Mouse (Mus musculus) CH12.LX (cell line): ENCODE data around the gene Gm10320.

Experiments
- CTCF ChIP-seq, 2 experiments: IDR thresholded peaks in 1 of 2; conservative IDR thresholded peaks in 1 of 2; 2 replicates each; pipeline ENCODE4 v1.5.1; 2011 to 2012; ENCODE audit warnings: low read depth in 2 of 2, low read length in 2 of 2, improper control_type of control experiment in 1 of 2, inconsistent platforms in 1 of 2, mild to moderate bottlenecking in 1 of 2, moderate library complexity in 1 of 2
- MAX ChIP-seq: IDR thresholded peaks from 2 replicates; pipeline ENCODE4 v1.6.1; 2011; ENCODE audit warnings: low read length, improper control_type of control experiment
- MAZ ChIP-seq: IDR thresholded peaks from 2 replicates; pipeline ENCODE4 v1.6.1; 2012; ENCODE audit warnings: low read depth, mild to moderate bottlenecking, inconsistent platforms, low read length, improper control_type of control experiment, moderate library complexity
- MYC ChIP-seq: IDR thresholded peaks from 2 replicates; pipeline ENCODE4 v1.6.1; 2011; ENCODE audit warnings: low read depth, mild to moderate bottlenecking, improper control_type of control experiment, low read length
- POLR2A ChIP-seq: IDR thresholded peaks from 2 replicates; pipeline ENCODE4 v1.6.1; 2011; ENCODE audit warnings: low read depth, mild to moderate bottlenecking, improper control_type of control experiment, low read length
- POLR2AphosphoS2 ChIP-seq: IDR thresholded peaks from 2 replicates; pipeline ENCODE4 v1.6.1; 2011; ENCODE audit warnings: low read depth, low read length, improper control_type of control experiment
- TBP ChIP-seq: conservative IDR thresholded peaks from 2 replicates; pipeline ENCODE4 v1.6.1; 2011; ENCODE audit warnings: low read depth, low read length, improper control_type of control experiment
- USF1 ChIP-seq: IDR thresholded peaks from 2 replicates; pipeline ENCODE4 v1.6.1; 2014; ENCODE audit warnings: low read depth, mild to moderate bottlenecking, inconsistent platforms, low read length, improper control_type of control experiment
- ZC3H11A ChIP-seq: IDR thresholded peaks from 2 replicates; pipeline ENCODE4 v1.6.1; 2012; ENCODE audit warnings: low read depth, mild to moderate bottlenecking, inconsistent platforms, low read length, improper control_type of control experiment

DNA sequence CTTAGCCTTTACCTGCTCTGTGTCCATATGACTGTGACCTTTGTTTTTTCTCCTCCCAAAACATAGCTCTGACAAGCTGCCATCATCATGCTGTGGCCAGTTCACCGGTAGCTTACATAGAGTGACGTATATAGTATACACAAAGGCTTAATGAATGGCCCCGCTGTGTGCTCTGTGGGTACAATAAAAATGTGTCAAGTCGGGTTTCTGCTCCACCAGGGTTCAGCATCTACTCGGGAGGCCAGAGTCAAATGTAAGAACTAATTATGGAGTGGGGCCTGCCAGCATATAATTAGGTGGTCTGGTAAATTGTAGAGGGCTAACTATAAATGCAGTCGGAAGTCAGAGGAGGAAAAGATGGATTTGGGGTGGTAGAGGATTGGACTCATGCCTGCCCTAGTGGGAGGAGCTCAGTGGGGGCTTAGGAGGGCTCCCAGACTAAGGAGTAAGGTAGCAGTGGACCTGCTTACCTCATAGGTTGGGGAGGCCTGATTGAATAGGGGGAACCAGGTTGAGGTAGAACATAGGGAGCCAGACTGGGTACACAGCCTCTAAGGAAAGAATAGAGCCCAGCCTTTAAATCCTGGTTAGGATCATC, 32.0 kb upstream of the Gm10320 start:
- TF ChIP-seq MAZ (no peak), TBP (no peak), MYC (no peak), CTCF (conservative IDR thresholded peaks at IDR 0.05 in 1 of 2, IDR thresholded peaks at IDR 0.05 in 1 of 2; ENCODE audit: low read depth in 2 of 2, low read length in 2 of 2) (no peak), USF1 (no peak), POLR2AphosphoS2 (no peak), MAX (no peak), POLR2A (no peak), ZC3H11A (no peak)
